Mouse (Mus musculus) layer of hippocampus, adult 9-10 months (tissue): ENCODE data around the gene Tanc1.

ENCODE experiments used
- DNase-seq: peaks from one replicate; pipeline ENCODE4 v3.0.0; 2022; ENCODE audit warnings: low spot score

Gene Tanc1

DNA sequence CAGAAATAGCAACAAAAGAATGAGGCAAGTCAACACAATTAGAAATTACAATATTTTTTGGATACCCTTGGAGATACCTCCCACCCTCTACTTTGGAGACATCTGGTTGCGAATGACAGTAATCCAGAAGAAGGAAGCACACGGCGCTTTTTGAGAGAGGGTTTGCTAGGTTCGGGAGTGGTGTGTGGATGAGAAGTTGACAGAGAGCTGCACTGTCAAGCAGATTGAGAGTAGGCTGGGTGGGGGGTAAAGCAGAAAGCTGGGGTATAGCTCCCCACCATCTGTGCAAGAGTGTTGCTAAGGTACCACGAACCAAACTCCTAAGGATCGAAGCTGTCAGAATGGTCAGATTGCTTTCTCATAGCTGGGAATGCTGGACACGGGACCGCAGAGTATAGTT, 40.0 kb downstream of the Tanc1 start:
- DNase-seq = no peak

DNA sequence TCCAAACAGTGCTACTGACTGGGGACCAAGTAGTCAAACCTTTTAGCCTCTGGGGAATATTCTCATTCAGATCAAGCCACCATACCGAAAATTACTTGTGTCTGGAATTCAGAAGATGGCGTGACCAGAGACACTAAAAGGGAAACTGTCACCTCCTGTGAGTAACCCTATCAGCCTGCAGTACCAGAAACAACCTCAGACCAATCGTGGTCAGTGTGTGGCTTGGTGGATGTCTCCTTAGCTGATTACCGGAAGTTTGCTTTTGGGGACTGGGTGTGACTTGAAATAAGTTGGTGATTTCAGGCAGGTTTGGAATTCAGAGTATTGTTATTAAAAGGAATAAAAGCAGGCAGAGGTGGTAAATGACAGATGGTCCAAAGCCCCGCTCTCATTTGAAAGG, 40.9 kb downstream of the Tanc1 start:
- DNase-seq = no peak

DNA sequence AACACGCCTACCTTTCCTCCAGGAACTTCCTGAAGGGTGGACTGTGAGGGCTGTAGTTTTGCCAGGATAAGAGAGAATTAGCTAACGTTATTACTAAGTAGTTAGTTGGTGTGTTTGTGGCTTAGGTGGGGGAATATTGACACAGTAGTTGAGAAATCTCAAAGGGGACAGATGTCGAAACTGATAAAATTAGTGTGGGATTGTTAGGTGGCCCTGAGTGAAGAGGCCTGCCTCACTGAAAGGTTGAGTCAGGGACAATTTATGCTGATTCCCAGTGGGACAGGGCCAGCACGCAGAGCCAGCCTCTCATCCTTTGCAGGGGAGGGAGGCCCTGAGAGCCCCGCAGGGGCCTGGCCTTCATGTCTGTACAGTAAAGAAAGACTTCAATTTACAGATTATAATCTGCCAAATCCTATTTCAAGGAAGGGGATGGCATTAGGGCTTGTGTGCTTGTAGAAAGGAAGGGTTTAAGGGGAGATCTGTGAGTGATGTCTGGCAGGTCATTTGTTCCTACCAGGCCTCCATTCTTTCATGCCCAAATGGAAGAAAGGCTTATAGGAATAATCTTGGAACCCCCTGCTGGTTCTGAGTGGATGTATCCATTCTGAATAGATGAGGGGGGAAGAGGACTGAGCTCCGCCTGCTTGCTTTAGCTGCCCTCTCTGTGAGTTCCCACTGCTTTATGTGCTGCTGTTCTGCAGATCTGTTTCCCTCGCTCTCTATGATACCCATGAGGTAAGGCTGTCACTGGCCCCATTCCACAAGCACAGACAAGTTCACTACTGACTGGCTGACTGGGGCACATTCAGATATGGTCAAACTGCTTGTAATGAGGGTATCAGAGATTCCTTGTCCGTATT, 41.7 kb downstream of the Tanc1 start:
- no peak for DNase-seq

DNA sequence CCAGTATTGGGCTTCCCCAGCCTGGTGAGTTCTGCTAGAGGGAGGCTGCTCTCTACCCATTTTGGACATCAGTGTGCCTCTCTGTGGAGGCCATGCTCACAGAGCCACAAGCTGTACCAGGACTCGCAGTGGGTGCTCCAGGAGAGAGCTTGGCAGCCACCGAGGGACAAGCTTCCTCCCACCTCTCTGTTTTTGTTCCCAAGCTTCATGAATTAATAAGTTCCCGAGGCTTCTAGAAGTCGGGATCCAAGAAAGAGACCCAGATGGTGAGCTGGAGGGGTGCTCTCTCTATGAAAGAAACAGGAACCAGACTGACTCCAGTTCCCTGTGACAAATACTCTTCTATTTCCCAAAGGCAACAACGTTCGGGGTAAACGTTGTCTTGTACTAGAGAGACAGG, 43.6 kb downstream of the Tanc1 start:
- no peak for DNase-seq

DNA sequence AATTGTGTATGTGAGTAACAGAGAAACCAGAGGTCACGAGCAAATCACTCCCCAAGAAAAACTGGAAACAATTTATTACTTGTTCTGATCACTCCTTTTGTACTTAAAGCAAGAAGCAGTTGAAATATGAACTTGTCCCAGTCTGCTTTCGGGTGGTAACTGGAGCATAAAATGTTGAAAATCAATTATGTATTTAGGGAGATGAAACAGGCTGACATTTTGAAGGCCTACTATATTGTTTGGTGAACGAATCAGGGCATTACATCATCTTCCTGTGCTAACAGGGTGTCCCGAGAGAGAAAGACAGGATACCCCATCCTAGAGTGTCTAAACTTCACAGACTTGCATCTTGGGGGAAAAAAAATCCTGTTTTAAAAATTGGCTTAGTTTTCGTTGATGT, 44.8 kb downstream of the Tanc1 start:
- DNase-seq = no peak

DNA sequence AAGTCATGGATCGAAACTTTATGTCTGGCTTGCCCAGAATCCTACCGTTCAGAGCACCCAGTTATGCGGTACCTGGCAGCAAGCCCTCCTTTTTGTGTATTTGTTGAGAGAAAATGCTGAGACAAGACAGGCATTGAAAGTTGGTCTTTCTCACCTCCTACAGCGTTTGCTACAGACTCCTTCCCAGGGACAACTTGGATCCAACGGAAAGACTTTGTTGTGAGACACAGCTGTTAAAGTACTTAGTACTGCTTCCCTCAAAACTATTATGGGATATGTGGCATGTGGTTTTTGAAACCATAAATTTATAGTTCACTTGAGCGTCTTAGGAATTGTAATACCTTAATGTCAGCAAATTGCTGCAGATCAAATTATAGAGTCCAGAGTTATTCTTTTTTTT, 47.8 kb downstream of the Tanc1 start:
- no peak for DNase-seq

DNA sequence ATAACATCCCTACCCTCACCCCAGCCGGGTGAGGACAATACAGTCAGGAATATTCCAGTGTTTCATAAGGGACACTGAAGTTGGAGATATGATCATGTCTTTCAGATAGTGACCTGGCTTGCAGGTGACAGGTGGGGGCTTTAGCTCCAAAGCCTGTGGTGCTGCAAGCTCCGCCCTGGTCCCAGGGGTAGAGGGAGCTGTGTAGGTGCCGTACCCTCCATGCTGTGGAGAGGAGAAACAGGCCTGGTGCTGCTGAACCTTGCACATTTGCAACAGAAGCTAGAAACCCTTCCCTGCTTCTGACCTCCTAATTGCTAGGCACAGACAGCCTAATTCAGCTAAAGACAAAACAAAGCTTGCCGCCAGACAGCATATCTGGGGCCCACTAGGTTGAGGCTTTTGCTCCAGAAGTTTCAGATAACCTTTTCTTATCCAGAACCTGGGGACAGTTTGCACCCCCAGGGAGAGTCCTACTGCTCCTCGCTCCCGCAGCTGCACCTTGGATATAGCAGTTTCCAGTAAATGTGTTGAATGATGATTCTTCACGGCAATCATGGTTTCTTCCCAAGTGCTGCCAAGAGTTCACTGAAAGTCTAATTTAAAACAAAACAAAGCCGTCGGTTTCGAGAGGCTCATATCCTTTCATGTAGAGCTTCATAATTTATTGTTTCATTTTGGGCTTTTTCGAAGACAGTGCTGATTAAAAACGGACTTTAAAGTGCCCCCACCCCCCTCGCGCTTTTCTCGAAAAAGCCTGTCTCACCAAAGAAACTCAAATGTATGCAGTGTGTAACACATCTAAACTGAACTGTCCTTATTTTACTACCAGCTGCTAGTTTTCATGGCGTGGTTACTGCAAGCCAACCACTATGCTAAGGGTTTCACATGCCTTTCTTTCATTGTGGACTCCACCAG, 49.3 kb downstream of the Tanc1 start:
- no peak for DNase-seq

DNA sequence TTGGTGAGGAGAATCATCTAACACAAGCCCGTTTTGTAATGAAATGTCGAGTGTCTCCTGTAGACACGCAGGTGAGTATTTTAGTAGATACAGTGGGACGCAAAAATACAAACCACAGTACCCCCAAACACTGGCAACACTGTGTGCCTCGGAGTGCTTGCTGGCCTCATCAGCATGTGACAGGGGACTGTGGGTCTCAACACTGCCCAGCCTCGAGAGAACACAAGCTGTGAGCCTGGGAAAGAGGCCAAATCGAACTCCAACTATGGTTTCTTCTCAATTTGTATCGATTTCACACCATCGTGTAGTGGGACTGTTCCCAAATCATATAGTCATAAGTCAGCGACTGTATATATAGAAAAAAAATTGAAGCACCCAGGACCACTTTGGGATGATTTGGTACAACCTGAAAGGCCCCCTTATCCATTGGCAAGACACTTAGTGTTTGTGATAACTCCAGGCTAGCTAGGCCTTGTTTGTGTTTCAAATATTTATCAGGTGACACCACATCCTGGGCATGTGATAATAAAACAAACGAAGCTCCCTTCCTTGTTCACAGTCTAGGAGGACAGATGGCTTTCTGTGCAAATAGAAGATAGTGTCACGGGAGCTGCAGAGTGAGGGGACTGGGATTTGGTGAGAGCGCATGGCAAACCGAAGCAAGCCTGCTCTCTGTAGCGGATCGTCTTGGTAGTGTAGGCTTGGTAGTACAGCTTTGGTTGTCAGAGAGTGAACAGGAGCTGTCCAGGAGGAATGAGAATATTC, 53.1 kb downstream of the Tanc1 start:
- no peak for DNase-seq

DNA sequence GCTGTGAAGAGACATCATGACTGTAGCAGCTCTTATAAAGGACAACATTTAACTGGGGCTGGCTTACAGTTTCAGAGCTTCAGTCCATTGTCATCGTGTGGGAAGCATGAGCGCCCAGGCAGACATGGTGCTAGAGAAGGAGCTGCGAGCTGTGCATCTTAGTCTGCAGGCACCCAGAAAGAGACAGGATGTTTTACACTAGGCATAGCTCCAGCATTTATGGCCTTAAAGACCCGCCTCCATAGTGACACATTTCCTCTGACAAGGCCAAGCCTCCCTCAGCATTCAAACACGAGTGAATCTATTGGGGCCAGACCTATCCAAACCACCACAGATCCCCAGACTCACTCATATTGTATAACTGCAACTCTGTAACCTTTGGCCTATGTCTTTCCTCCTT, 54.7 kb downstream of the Tanc1 start:
- DNase-seq = no peak

DNA sequence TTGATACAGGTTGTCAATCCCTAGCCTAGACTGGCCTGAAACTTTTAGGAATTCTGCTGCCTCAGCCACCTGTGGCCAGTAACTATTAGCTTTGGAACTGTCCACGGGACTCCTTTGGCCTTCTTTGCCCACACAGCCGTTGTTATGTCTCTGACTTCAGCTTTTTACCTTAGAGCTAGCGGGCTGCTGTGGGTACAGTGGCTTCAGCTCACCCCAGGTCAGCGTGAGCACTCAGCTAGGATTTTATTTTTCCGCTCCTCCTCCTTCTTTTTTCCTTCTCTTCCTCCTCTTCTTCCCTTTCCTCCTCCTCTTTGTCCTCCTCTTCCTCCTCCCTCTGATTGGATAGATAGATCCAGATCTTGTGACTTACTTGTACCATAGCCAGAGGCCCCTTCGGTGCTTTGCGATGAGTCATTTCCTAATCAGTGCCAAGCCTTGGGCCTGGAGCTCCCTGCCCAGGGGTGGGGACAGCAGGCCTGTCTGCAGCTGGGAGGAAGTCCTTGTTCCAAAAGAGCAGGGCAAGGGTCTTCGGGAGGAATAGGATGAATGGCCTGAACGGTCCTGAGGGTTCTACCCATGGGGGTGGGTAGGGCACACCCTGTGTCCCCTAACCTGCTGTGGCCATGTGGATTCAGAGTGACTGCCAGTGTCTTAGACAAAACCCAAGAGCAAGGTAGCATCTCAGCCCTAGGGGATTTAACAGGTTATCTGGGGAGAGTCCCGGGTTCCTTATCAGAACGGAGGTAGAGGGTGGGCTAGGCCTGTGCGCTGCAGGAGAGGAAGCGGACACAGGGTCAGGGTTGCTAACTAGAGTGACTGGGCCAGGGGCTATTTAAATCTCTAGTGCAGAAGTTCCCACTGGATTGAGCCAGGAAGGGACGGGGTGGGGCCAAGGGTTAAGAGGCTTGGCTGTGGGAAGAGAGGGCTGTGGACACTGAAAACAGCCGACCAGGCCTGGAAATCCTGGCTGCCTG, 58.5 kb downstream of the Tanc1 start:
- DNase-seq = no peak

DNA sequence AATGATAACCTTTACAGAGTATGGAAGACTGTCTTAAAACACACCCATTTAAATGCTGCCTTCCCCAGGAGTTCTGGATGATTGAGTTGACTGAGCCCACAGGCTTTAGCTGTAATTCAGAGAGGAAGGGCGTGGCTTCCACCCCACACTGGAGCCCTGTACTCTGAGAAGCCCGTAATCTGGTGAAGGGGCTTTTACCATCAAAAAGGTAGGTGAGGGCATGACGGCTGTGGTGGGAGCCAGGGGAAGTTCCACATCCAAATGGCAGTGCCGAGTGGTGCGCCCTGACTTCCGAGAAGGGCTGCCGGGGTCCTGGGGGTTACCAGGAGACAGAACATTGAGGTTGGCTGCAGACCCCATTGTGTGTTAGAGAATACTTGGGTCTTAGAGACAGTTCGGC, 59.8 kb downstream of the Tanc1 start:
- no peak for DNase-seq

DNA sequence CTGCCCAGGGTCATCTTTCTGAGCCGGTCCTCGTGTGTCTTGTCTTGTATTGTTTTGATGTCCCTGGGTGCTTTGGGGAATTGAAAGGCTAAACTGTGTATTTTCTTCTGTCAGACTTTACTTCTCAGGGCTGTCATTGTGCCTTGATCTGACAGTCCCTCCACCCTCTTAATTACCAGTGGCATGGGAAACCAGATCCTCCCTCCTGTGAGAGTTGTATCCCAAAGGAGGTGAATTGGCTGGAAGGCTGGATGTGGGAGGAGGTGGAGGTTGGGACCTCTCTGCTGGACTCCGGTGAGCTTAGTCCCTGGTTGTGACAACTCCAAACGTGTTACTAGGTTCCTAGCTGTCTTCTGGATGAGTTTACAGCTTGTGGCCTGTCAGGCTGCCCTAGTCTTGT, 60.2 kb downstream of the Tanc1 start:
- DNase-seq = no peak

DNA sequence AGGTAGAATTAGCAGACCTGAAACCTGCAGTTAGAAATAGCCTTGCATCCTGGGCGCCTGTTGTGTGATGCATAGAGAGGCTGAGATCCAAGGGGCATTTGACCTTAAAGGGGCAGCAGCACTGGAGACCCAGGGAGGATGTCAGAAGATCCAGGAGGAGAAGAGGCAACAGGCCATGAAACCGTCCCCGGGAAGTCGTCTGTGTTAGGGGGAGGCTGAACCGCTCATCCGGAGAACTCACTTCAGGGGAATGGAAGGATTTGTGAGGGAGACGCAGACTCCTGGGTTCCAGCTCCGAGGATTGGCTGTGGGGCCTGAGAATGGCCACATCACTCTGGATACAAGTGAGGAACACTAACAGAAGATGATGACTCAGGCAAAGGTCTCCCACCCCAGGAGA, 60.8 kb downstream of the Tanc1 start:
- no peak for DNase-seq

DNA sequence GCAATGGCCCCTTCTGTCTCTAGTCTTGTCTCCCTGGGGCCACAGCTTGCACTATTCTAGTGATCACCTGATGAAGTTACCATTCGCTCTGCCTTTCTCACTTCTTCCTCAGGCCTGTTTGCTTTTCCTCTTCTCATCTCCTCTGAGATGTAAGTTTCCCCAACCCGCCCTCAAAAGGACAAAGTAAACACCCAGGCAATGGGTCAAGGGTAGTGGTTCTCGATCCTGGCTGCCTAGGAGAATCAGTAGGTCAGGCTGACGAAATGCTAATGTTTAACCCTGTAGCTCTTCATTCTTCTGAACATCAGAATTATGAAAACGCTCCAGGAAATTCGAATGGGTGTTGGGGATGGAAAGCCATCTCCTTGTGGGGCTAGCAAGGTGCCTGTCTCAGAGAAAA, 61.5 kb downstream of the Tanc1 start:
- DNase-seq = no peak

DNA sequence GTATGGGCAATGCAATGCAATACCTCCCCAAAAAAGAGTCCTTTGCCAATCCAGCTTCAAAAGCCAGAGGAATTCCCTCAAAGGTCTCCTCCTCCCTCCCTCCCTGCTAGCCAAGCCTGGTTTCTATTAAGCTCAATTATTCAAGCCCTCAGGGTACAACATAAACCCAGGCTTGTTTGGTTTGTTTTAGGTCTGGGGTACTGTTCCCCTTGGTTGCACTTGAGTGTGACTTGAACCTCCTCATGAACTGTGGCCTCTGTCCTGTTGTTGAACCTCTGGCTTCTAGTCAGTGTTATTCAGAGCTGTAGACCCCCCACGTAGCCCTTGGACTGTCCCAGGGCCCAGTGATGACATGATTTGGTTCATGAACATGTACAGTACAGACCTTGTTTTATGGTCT, 62.0 kb downstream of the Tanc1 start:
- no peak for DNase-seq

DNA sequence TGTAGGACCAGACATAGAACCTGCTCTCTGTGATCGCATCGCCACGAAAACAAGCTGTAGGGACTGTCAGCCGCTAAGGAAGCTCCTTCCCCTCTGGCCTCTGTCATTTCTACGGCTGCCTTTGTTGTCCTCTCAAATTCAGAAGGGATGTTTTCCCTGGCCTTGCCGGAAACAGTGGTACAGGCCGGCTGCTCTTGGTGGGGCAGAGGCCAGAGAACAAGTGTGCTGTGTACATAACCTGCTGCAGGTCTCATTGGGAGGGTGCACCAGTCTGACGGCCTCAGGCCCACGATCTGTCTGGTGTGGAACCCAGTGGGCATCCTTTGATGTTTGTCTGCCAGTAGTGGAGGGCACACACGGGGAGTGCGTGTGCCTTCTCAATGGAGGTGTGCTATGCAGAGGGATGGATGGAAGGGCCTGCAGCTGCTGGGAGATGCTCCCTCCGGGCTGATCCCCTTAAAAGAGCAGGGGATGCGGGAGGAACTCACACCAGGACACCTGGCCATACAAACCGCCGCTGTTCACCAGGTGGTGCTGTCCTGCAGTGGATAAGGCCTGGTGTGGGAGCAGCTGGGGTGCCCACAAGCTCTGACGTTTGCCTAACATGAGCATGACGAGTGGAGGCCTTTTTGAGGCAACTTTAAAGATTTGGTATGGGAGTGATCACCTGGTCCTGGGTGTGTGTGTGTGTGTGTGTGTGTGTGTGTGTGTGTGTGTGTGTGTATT, 63.6 kb downstream of the Tanc1 start:
- DNase-seq = no peak

DNA sequence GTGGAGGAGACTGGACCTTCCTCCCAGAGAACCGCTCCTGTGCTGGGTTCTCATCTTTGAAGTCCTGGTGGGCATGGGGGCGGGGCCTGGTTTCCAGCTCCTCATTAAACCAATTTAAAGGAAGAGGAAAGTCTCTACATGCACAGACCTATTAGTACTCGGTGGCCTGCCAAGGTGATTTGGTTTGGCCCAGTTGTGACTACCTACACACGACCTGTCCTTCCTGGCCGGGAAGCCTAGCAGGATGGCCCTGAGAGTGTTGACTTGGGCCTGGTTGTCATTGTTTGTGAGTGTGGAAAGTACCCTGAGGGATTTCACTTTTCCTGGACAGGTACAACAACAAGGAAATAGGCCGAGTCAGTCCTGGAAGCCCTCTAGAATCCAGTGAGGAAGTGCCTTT, 64.2 kb downstream of the Tanc1 start:
- DNase-seq = no peak

DNA sequence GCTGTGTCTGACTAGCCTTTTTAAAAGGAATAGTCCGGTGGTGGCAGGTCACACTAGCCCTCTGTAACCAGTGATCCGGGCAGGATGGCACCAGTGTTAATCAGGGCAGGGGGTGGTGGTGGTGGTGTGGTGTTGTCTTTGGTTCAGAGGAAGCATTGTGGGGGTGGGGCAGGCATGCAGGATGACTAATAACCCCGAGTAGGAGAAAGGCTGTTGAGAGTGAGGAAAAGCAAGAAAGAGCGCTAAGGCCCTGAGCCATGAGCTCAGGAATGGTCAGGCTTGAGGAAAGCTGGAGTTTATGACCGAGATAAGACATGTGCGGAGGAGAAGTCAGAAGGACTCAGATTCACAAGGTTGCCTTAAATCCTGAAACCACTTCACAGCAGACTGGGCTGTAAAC, 64.6 kb downstream of the Tanc1 start:
- no peak for DNase-seq

DNA sequence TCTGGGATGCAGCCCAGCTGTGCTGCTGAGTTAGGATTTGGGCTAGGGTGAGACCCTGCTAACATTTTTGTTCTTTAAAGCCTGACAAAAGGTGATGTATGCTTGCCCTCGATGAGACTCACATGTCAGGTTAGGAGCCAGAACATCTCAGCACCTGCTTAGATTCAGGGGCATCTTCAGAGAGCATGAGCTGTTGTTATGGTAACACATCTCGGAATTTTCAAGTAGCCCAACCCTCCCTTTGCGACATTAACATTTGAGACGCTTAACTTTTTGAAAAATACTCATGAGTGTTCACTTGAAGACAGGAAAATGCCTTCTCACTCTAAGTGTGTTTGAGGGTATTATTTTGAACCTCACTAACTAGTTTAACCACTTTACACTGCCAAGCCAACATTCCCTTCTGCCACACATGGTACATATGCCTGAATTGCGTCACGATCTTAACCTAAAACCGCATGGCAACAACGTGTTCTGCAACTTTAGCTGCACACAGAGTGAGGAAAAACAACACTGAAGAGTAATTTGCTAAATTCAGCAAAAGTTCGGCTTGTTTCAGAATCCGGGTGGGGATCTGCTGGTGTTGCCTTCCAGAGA, 67.7 kb downstream of the Tanc1 start:
- no peak for DNase-seq

DNA sequence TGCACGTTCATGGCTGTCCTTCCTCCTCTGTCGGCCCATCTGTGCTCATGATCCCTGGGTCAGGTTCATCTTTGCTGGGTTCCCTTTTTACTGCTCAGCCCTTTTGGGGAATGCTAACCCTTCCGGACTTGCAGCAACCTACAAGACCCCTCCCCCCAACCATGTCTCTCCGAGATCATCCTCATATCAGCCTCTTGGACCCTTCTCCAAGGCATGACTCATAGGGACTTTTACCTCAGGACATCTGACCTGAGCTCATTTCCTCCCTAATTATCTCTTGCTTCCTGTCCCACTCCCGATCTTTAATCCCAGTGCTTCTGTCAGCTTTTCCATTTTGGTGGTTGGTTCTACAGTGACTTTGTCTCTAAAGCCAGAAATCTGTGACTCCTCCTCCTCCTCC, 68.9 kb downstream of the Tanc1 start:
- DNase-seq = no peak
